Mouse (Mus musculus) midbrain, embryonic 14.5 days (tissue): ENCODE results near the gene Slc17a8. TPM values are rescaled to one million over a fixed set of nuclear protein-coding genes. Genes with fewer than 3 reads are reported as not detected.
"Not testable (repeated sequence)": the region's sequence is repeated elsewhere in the genome, so short reads cannot be mapped to it uniquely, and the experiment has no call there.

Source experiments
- ATAC-seq: fragments of 200-750 bp; cut with Nextera tagmentation; 2 replicates; pipeline ENCODE4 v1.8.0; 2017; ENCODE audit warnings: moderate number of reproducible peaks, moderate library complexity; ENCODE audit not compliant: low FRiP score, low TSS enrichment
- DNase-seq: peaks from one replicate; pipeline ENCODE4 v3.0.0-alpha.2; 2015
- H3K27ac ChIP-seq: fragments of 300-500 bp; sonication (generic); replicated peaks from 2 replicates; pipeline ENCODE4 v1.5.1; 2014; ENCODE audit warnings: mild to moderate bottlenecking, low read depth, low read length, moderate library complexity
- H3K27me3 ChIP-seq: fragments of 300-500 bp; sonication (generic); 2 replicates; pipeline ENCODE4 v1.6.1; 2014; ENCODE audit warnings: low read length, control low read depth, mixed read lengths; ENCODE audit not compliant: control insufficient read depth, insufficient read depth
- H3K36me3 ChIP-seq: fragments of 300-500 bp; sonication (generic); 2 replicates; pipeline ENCODE4 v1.6.1; 2014; ENCODE audit warnings: low read length, control low read depth; ENCODE audit not compliant: control insufficient read depth, insufficient read depth
- H3K4me1 ChIP-seq: fragments of 300-500 bp; sonication (generic); 2 replicates; pipeline ENCODE4 v1.6.1; 2014; ENCODE audit warnings: mild to moderate bottlenecking, antibody characterized with exemption, low read length, control low read depth; ENCODE audit not compliant: control insufficient read depth, insufficient read depth
- H3K4me2 ChIP-seq: fragments of 300-500 bp; sonication (generic); 2 replicates; pipeline ENCODE4 v1.6.1; 2014; ENCODE audit warnings: mild to moderate bottlenecking, low read length, moderate library complexity
- H3K4me3 ChIP-seq: fragments of 300-500 bp; sonication (generic); replicated peaks from 2 replicates; pipeline ENCODE4 v1.5.1; 2014; ENCODE audit warnings: low read depth, low read length
- H3K9ac ChIP-seq: fragments of 300-500 bp; sonication (generic); replicated peaks from 2 replicates; pipeline ENCODE4 v1.6.1; 2014; ENCODE audit warnings: mild to moderate bottlenecking, low read length, moderate library complexity
- H3K9me3 ChIP-seq: fragments of 300-500 bp; sonication (generic); 2 replicates; pipeline ENCODE4 v1.6.1; 2016; ENCODE audit warnings: low read length, control low read depth, mixed read lengths; ENCODE audit not compliant: control insufficient read depth
- WGBS: fragments of 180-500 bp; shearing (Covaris S2); extraction: QIAGEN DNeasy Blood & Tissue Kit; methylation state at CpG from one replicate; pipeline ENCODE4 v1.1.7; 2014; 5-methylcytosine and 5-hydroxymethylcytosine counted together
- polyA plus RNA-seq: library from polyadenylated mRNA; unstranded; fragments of >200 nt; fragmentation: Nextera tagmentation; extraction: Ambion mirVana; gene quantifications from 2 replicates; pipeline ENCODE4 v1.2.1, GENCODE M21; 2014

The Slc17a8 gene
- 1.1 and 1.3 TPM in 2 replicates for polyA plus RNA-seq

DNA sequence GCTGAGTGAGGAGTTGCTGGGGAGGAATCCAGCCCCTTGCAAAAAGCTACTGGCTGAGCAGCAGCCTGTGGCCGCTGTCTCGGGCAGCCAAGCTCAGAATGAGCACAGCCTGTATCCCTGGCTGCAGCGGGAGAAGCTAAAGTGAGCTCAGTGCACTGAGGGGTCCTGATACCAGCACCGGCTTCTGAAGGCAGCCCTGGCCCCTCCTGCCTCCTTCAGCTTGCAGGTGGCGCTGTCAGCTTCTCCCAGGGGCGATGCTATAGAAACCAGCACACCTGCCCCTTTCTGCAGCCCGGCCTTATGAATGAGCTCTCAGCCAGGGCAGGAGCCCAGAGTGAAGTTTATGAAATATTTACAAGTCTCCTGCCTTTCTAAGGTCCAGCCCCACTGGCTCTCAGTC lies at the start of gene Slc17a8:
TSS of gene Slc17a8 (minus strand) at position 125 of the 400 bp plus-strand sequence.
- peak within 1 kb of the TSS; percentile 12; the same call in 1 of the 2 replicates for H3K9ac ChIP-seq
- DNase-seq (peak; percentile 41), ATAC-seq (no peak)
- no peaks in the 10 kb centered on the region for H3K36me3 ChIP-seq
- no peak within 1 kb of the TSS for H3K27ac ChIP-seq
- H3K4me1 ChIP-seq, result no peaks in the 10 kb centered on the region
- peak within 1 kb of the TSS; percentile 27; the same call in 1 of the 2 replicates for H3K4me2 ChIP-seq
- no peaks in the 10 kb centered on the region for H3K9me3 ChIP-seq
- no peak within 1 kb of the TSS for H3K4me3 ChIP-seq
- WGBS, result 17% methylated on average over 7 of the region's 7 CpGs
- no peaks in the 10 kb centered on the region for H3K27me3 ChIP-seq

- not testable (repeated sequence) for H3K9me3 ChIP-seq, H3K4me2 ChIP-seq, H3K27me3 ChIP-seq, H3K27ac ChIP-seq, H3K4me1 ChIP-seq, H3K9ac ChIP-seq, H3K4me3 ChIP-seq, DNase-seq, ATAC-seq
- over 99% methylated on average over 5 of the region's 5 CpGs for WGBS
- H3K36me3 ChIP-seq, result peaks cover 14% of the 10 kb centered on the region; the same call in 1 of the 2 replicates
These were observed 49.3 kb upstream of the Slc17a8 start for GRCm38 (mm10) chr10:89670371-89670770.

DNA sequence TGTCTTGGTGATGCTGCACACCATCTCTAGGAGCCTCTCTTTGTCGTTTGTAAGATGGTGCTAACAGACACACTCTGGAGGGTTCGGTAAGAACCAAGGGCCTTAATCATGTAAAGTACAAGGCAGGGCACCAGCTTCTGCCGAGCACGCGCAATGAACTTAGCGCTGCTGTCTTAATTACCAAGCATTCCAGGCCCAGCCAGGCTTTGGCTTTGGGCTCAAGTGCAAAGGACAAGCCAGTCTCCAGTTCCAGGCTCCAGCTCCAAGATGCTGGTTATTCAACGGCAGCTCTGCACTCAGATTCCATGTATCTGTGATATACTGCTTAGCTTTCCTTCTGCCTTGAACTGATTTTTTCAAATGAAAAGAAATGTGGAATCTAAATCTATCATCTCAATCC lies 46.5 kb upstream of the Slc17a8 start:
- H3K4me3 ChIP-seq, result no peak overlapping the region
- ATAC-seq, result no peak
- DNase-seq, result no peak
- H3K9ac ChIP-seq, result no peak overlapping the region
- WGBS, result 88% methylated on average over 7 of the region's 7 CpGs
- H3K27ac ChIP-seq, result no peak overlapping the region
- H3K4me2 ChIP-seq, result no peak overlapping the region
- no peaks in the 10 kb centered on the region for H3K4me1 ChIP-seq
- H3K36me3 ChIP-seq, result peaks cover 14% of the 10 kb centered on the region; the same call in 1 of the 2 replicates
- H3K27me3 ChIP-seq, result no peaks in the 10 kb centered on the region
- H3K9me3 ChIP-seq, result no peaks in the 10 kb centered on the region

- no peak for ATAC-seq
- H3K27ac ChIP-seq, result no peak overlapping the region
- H3K4me3 ChIP-seq, result no peak overlapping the region
- no peak overlapping the region for H3K4me2 ChIP-seq
- H3K27me3 ChIP-seq, result no peaks in the 10 kb centered on the region
- peaks cover 26% of the 10 kb centered on the region for H3K36me3 ChIP-seq
- DNase-seq, result no peak
- H3K4me1 ChIP-seq, result no peaks in the 10 kb centered on the region
- H3K9ac ChIP-seq, result no peak overlapping the region
- H3K9me3 ChIP-seq, result no peaks in the 10 kb centered on the region
- WGBS, result 93% methylated on average over 9 of the region's 9 CpGs
These were observed 44.6 kb upstream of the Slc17a8 start for GRCm38 (mm10) chr10:89665679-89666078.

DNA sequence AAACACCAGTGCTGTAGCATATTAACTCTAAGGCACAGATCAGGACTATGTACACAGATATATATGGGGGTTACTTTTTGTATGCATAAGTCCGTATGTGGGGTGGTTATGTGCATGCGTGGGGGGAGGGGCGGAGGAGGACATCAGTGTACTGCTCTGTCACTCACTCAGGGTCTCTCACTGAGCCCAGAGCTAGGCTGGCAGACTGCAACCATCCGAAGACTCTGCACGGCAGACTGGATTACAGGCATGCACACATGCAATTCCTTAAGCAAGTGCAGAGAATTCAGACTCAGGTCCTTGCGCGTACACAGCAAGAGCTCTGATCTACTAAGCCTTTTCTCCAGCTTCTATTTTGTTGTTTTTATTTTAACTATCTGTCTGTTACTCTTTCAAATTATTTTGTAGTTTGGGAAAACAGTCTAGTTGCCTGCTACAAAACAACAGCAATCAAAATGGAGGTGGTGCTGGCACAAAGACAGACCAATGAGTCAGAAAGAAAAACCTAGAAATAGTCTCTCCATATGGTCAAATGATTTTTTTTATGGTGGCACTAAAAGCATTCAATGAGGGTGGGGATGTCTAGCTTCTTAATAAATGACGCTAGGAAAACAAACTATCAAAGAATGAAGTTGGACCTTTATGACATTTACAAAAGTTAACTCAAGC lies 44.1 kb upstream of the Slc17a8 start:
- no peak for DNase-seq
- no peak overlapping the region for H3K27ac ChIP-seq
- no peak overlapping the region for H3K4me2 ChIP-seq
- no peak overlapping the region for H3K4me3 ChIP-seq
- no peaks in the 10 kb centered on the region for H3K27me3 ChIP-seq
- H3K9ac ChIP-seq, result no peak overlapping the region
- 94% methylated on average over 8 of the region's 8 CpGs for WGBS
- peaks cover 28% of the 10 kb centered on the region for H3K36me3 ChIP-seq
- H3K4me1 ChIP-seq, result no peaks in the 10 kb centered on the region
- ATAC-seq, result no peak
- no peaks in the 10 kb centered on the region for H3K9me3 ChIP-seq

DNA sequence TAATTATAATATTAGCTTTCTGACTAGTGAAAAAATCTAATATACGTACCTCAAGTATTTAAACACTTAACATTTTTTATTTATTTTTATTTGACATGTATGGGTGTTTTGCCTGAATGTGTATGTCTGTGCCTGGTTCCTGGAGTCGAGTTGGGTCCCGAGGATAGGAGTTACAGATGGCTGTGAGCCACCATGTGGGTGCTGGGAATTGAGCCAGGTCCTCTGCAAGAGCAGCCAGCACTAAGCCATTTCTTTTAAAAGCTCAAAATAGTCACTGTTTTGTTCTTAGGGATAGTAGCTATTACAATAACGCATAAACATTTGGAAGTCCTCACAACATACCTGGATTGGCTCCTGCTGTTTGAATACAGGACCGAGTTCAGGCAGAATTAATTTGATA lies 35.3 kb upstream of the Slc17a8 start:
- H3K27ac ChIP-seq, result no peak overlapping the region
- no peaks in the 10 kb centered on the region for H3K27me3 ChIP-seq
- no peaks in the 10 kb centered on the region for H3K9me3 ChIP-seq
- WGBS, result 92% methylated on average over 5 of the region's 5 CpGs
- ATAC-seq (no peak), DNase-seq (no peak)
- no peak overlapping the region for H3K4me3 ChIP-seq
- H3K4me1 ChIP-seq, result no peaks in the 10 kb centered on the region
- no peak overlapping the region for H3K4me2 ChIP-seq
- peaks cover 68% of the 10 kb centered on the region for H3K36me3 ChIP-seq
- no peak overlapping the region for H3K9ac ChIP-seq

- Histone ChIP-seq H3K36me3 (peaks cover 71% of the 10 kb centered on the region), H3K4me2 (no peak overlapping the region), H3K9me3 (no peaks in the 10 kb centered on the region), H3K9ac (no peak overlapping the region), H3K27me3 (no peaks in the 10 kb centered on the region), H3K27ac (no peak overlapping the region), H3K4me1 (no peaks in the 10 kb centered on the region), H3K4me3 (no peak overlapping the region)
- ATAC-seq (no peak), DNase-seq (no peak)
- 87% methylated on average over 8 of the region's 8 CpGs for WGBS
These were observed 31.9 kb upstream of the Slc17a8 start for GRCm38 (mm10) chr10:89652912-89653311.

GRCm38 (mm10) chr10:89651691-89652090 lies 30.6 kb upstream of the Slc17a8 start:
- peaks cover 70% of the 10 kb centered on the region for H3K36me3 ChIP-seq
- no peaks in the 10 kb centered on the region for H3K9me3 ChIP-seq
- ATAC-seq, result no peak
- no peak overlapping the region for H3K9ac ChIP-seq
- H3K4me2 ChIP-seq, result no peak overlapping the region
- no peak for DNase-seq
- 79% methylated on average over 1 of the region's 1 CpGs for WGBS
- H3K4me3 ChIP-seq, result no peak overlapping the region
- H3K27me3 ChIP-seq, result no peaks in the 10 kb centered on the region
- no peak overlapping the region for H3K27ac ChIP-seq
- no peaks in the 10 kb centered on the region for H3K4me1 ChIP-seq

GRCm38 (mm10) chr10:89646918-89647317 lies 25.9 kb upstream of the Slc17a8 start:
- H3K27ac ChIP-seq, result no peak overlapping the region
- H3K9ac ChIP-seq, result no peak overlapping the region
- ATAC-seq (no peak), DNase-seq (no peak)
- WGBS, result 94% methylated on average over 9 of the region's 9 CpGs
- no peaks in the 10 kb centered on the region for H3K27me3 ChIP-seq
- H3K4me1 ChIP-seq, result no peaks in the 10 kb centered on the region
- no peak overlapping the region for H3K4me2 ChIP-seq
- peaks cover 74% of the 10 kb centered on the region for H3K36me3 ChIP-seq
- no peak overlapping the region for H3K4me3 ChIP-seq
- no peaks in the 10 kb centered on the region for H3K9me3 ChIP-seq
